Comparison of ENCODE assay signal across 24 mouse cellular contexts in the genomic region with DNA sequence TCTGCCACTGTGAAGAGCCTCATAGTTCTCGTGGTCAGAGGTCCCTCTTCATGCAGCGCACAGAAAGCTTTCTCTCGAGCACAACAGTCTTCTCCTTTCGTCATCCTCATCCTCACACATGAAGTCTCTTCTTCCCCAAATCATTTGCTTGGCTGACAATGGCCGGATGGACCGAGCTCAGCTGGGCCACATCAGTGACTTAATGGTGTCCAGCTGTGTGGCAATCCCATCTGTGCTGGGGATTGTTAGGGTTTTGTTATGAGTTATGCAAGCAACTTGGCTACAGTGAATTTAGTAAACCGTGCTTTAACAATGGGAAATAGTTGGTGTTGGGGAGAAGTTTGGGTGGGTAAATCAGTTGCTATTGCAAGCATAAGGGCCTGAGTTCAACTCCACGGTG.
A peak's percentile ranks its signal among the peaks of the same experiment; 100 is the strongest.
DNase-seq lines count a peak whose midpoint lies in the region; ATAC-seq lines count a peak whose summit lies in the region.
"Had no signal": no experiment of that assay in that cellular context is flagged by ENCODE, and none has a peak within 500 bp of the region (broad histone marks: within the 10 kb centered on the region; RNA-seq: fewer than 3 reads in every experiment).

No protein-coding gene starts in this region.

- H3K27ac ChIP-seq in hindbrain, embryonic 10.5 days, result peak overlapping the region; percentile 16; the same call in 1 of the 2 replicates
- H3K27ac ChIP-seq in hindbrain, embryonic 14.5 days, result no peak overlapping the region
- H3K27ac ChIP-seq: forebrain, embryonic 10.5 days; intestine, embryonic 15.5 days; limb, embryonic 10.5 days; liver, embryonic 15.5 days; neural tube, embryonic 15.5 days; stomach, postnatal 0 days had no signal

- no peak for ATAC-seq in hindbrain, embryonic 14.5 days (ENCODE audit: low FRiP score)
- ATAC-seq: forebrain, postnatal 0 days; hindbrain, embryonic 16.5 days; intestine, embryonic 15.5 days had no signal

- H3K36me3 ChIP-seq in hindbrain, embryonic 10.5 days, result no peaks in the 10 kb centered on the region
- no peaks in the 10 kb centered on the region for H3K36me3 ChIP-seq in hindbrain, embryonic 14.5 days (replicated peaks; ENCODE audit: control insufficient read depth, insufficient read depth)
- H3K36me3 ChIP-seq: forebrain, embryonic 10.5 days; intestine, embryonic 15.5 days; limb, embryonic 10.5 days; liver, embryonic 15.5 days; midbrain, embryonic 12.5 days; neural tube, embryonic 15.5 days had no signal

- no peaks in the 10 kb centered on the region for H3K9me3 ChIP-seq in hindbrain, embryonic 10.5 days
- no peaks in the 10 kb centered on the region for H3K9me3 ChIP-seq in hindbrain, embryonic 14.5 days (ENCODE audit: control insufficient read depth, low read length)
- H3K9me3 ChIP-seq: forebrain, embryonic 10.5 days; intestine, embryonic 15.5 days; limb, embryonic 10.5 days; liver, embryonic 15.5 days; midbrain, embryonic 12.5 days; neural tube, embryonic 15.5 days had no signal

- DNase-seq in gastrocnemius, adult 18-20 months (ENCODE audit: low spot score), result peak; percentile 5
- DNase-seq in gastrocnemius, postnatal 10 days, result no peak
- no peak for DNase-seq in hindbrain, embryonic 10.5 days (ENCODE audit: low spot score)
- DNase-seq in hindbrain, embryonic 14.5 days (ENCODE audit: low spot score), result no peak
- DNase-seq in lung, postnatal 10 days, result peak; percentile 14
- no peak for DNase-seq in right cerebral cortex, postnatal 25 days
- no peak for DNase-seq in embryo, embryonic 10.5 days (ENCODE audit: low spot score)
- DNase-seq in adipocyte (ENCODE audit: low spot score), result no peak
- DNase-seq: adrenal gland, postnatal 36 days; cerebellum, adult 9-10 months; forebrain, postnatal 0 days; kidney, adult 8-10 months; kidney, postnatal 10 days; liver; thymus, adult 2 months; thymus, postnatal 4 days had no signal

- H3K4me1 ChIP-seq in hindbrain, embryonic 10.5 days (replicated peaks), result peaks cover 30% of the 10 kb centered on the region
- H3K4me1 ChIP-seq in hindbrain, embryonic 14.5 days (replicated peaks; ENCODE audit: control insufficient read depth, insufficient read depth, low read length), result 0 out of 2 replicates have a peak, but pooled peaks cover 4% of the 10 kb centered on the region
- H3K4me1 ChIP-seq: intestine, embryonic 15.5 days; limb, embryonic 10.5 days; liver, embryonic 15.5 days; neural tube, embryonic 15.5 days had no signal

- no peak overlapping the region for H3K9ac ChIP-seq in hindbrain, embryonic 14.5 days
- H3K9ac ChIP-seq: forebrain, postnatal 0 days; intestine, embryonic 15.5 days; liver, embryonic 15.5 days; midbrain, embryonic 12.5 days; neural tube, embryonic 15.5 days had no signal

- H3K27me3 ChIP-seq in hindbrain, embryonic 10.5 days (ENCODE audit: insufficient read depth, poor library complexity, severe bottlenecking), result no peaks in the 10 kb centered on the region
- no peaks in the 10 kb centered on the region for H3K27me3 ChIP-seq in hindbrain, embryonic 14.5 days (ENCODE audit: control insufficient read depth, insufficient read depth, low read length)
- H3K27me3 ChIP-seq: intestine, embryonic 15.5 days; liver, embryonic 15.5 days; midbrain, embryonic 12.5 days; neural tube, embryonic 15.5 days had no signal

- 66% methylated on average over 8 of the region's 8 CpGs for WGBS in hindbrain, embryonic 10.5 days
- 67% methylated on average over 8 of the region's 8 CpGs for WGBS in hindbrain, embryonic 14.5 days

- no peak overlapping the region for H3K4me3 ChIP-seq in hindbrain, embryonic 10.5 days
- H3K4me3 ChIP-seq in hindbrain, embryonic 14.5 days (replicated peaks; ENCODE audit: low read length), result no peak overlapping the region
- H3K4me3 ChIP-seq: forebrain, embryonic 10.5 days; intestine, embryonic 15.5 days; limb, embryonic 10.5 days; liver, embryonic 15.5 days; midbrain, embryonic 12.5 days; neural tube, embryonic 15.5 days had no signal

- no peak overlapping the region for H3K4me2 ChIP-seq in hindbrain, embryonic 14.5 days (replicated peaks)
- H3K4me2 ChIP-seq: intestine, embryonic 15.5 days; liver, embryonic 15.5 days; midbrain, embryonic 12.5 days; neural tube, embryonic 15.5 days had no signal

Comparison
In these comparisons a context has a peak if more than half of its experiments do, and no peak if none do; other contexts are left out.
1. DNase-seq: peak in gastrocnemius, adult 18-20 months (single experiment) and lung, postnatal 10 days (single experiment); none in gastrocnemius, postnatal 10 days (single experiment), hindbrain, embryonic 10.5 days (single experiment), hindbrain, embryonic 14.5 days (single experiment), right cerebral cortex, postnatal 25 days (single experiment), embryo, embryonic 10.5 days (single experiment) and adipocyte (single experiment).